Mouse (Mus musculus) kidney, adult 2 months (tissue): ENCODE data around the gene Cers3. TPM values are rescaled to one million over a fixed set of nuclear protein-coding genes. Genes with fewer than 3 reads are reported as not detected.

Experiments used
- DNase-seq: peaks from one replicate; pipeline ENCODE4 v3.0.0; 2021
- H3K27ac ChIP-seq: fragments of 200-500 bp; 2 replicates; pipeline ENCODE4 v1.5.1; 2012; ENCODE audit warnings: low read depth, low read length, control low read depth, inconsistent platforms; ENCODE audit not compliant: insufficient read depth
- H3K27me3 ChIP-seq: fragments of 200-500 bp; replicated peaks from 2 replicates; pipeline ENCODE4 v1.6.1; 2012; ENCODE audit warnings: mild to moderate bottlenecking, moderate library complexity, low read length, inconsistent platforms; ENCODE audit not compliant: control insufficient read depth, insufficient read depth
- H3K36me3 ChIP-seq: fragments of 200-500 bp; 2 replicates; pipeline ENCODE4 v1.6.1; 2012; ENCODE audit warnings: mild to moderate bottlenecking, moderate library complexity, low read length, inconsistent platforms; ENCODE audit not compliant: control insufficient read depth, insufficient read depth
- H3K4me1 ChIP-seq: fragments of 200-500 bp; 2 replicates; pipeline ENCODE4 v1.6.1; 2011; ENCODE audit warnings: low read length; ENCODE audit not compliant: control insufficient read depth, insufficient read depth
- H3K4me3 ChIP-seq: fragments of 200-500 bp; 2 replicates; pipeline ENCODE4 v1.5.1; 2011; ENCODE audit warnings: mild to moderate bottlenecking, low read depth, low read length, control low read depth; ENCODE audit not compliant: insufficient read depth
- CTCF ChIP-seq: fragments of 200-500 bp; conservative IDR thresholded peaks from 2 replicates; pipeline ENCODE4 v1.5.1; 2011; ENCODE audit warnings: low read depth, mild to moderate bottlenecking, control low read depth, low read length, moderate library complexity, mixed read lengths; ENCODE audit not compliant: insufficient read depth, insufficient read length
- POLR2A ChIP-seq: fragments of 200-500 bp; IDR thresholded peaks from one replicate; pipeline ENCODE4 v1.6.1; 2011; ENCODE audit warnings: low read depth, low read length, control low read depth
- WGBS: fragments of 180-500 bp; shearing (Covaris S2); methylation state at CpG from one replicate; pipeline ENCODE4 v1.1.7; 2018; 5-methylcytosine and 5-hydroxymethylcytosine counted together
- polyA plus RNA-seq: library from polyadenylated mRNA; depleted of rRNA; stranded (reverse); fragments of >200 nt; gene quantifications from 2 replicates; pipeline ENCODE4 v1.2.3, GENCODE M21; 2012

Gene Cers3
- polyA plus RNA-seq, 1 experiment = 0.27 TPM

DNA sequence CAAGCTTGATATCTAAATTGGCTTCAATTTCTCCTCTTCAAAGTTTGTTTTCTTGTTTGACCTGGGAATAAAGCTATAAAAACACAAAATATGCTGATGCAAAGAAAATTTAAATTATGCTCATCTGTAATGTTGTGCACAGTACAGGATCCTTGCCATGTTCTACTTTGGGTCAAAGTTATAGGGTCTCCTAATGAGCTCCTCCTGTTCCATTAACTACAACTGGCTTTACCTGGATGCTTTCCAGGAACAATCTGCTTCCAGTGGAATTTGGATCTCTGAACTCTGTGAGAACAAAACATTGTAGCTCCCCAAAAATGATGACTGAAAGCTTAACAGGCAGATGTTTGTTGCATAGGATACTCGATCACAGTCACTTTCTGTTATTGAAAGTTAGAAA, 6.7 kb downstream of the Cers3 start:
- H3K27ac ChIP-seq = no peak overlapping the region
- no peaks in the 10 kb centered on the region for H3K36me3 ChIP-seq
- DNase-seq = no peak
- no peaks in the 10 kb centered on the region for H3K27me3 ChIP-seq
- TF ChIP-seq CTCF (no peak), POLR2A (no peak)
- no peak overlapping the region for H3K4me3 ChIP-seq
- 65% methylated on average over 1 of the region's 1 CpGs for WGBS
- no peaks in the 10 kb centered on the region for H3K4me1 ChIP-seq

DNA sequence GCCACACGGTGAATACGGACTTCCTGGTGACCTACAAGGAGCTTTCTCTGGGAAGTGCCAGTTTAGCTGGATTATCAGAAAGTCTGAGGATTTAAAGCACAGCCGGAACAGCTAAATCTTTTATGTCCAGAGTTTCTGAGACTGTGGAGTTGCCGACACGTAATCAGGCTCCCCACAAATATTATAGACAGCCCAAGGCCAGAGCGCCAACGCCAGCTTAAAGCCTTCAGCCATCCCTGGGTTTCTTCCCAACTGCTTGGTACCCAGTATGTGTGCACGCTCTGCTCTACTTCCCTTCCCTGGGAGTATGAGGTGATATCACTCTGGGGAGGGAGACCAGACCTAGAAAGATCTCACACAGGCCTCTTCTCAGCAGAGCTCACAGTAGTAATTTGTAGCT, 10.5 kb downstream of the Cers3 start:
- DNase-seq = no peak
- Histone ChIP-seq H3K4me1 (no peaks in the 10 kb centered on the region), H3K36me3 (no peaks in the 10 kb centered on the region), H3K4me3 (no peak overlapping the region), H3K27ac (no peak overlapping the region), H3K27me3 (no peaks in the 10 kb centered on the region)
- WGBS = 84% methylated on average over 8 of the region's 8 CpGs
- TF ChIP-seq POLR2A = no peak

DNA sequence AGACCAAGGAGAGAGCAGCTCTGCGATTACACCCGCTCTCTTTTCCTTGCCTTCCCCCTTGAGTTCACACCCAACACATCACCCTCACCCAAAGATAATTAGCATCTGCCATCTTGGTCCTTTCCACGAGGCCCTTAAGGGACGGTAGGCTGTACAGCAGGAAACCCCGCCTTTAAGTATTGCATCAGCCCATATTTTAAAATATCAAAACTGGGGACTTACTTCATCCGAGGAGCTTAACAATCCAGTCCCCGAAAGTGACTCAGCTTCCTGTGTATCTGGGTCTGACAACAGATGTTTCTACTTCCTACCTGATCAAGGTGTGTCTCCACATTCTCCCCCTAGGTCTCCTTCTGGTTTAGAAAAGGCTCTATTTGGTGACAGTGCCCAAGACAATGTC, 12.3 kb downstream of the Cers3 start:
- DNase-seq = no peak
- H3K4me3 ChIP-seq = no peak overlapping the region
- H3K4me1 ChIP-seq = no peaks in the 10 kb centered on the region
- WGBS = 79% methylated on average over 7 of the region's 7 CpGs
- TF ChIP-seq CTCF (no peak), POLR2A (no peak)
- H3K36me3 ChIP-seq = no peaks in the 10 kb centered on the region
- no peaks in the 10 kb centered on the region for H3K27me3 ChIP-seq
- no peak overlapping the region for H3K27ac ChIP-seq

DNA sequence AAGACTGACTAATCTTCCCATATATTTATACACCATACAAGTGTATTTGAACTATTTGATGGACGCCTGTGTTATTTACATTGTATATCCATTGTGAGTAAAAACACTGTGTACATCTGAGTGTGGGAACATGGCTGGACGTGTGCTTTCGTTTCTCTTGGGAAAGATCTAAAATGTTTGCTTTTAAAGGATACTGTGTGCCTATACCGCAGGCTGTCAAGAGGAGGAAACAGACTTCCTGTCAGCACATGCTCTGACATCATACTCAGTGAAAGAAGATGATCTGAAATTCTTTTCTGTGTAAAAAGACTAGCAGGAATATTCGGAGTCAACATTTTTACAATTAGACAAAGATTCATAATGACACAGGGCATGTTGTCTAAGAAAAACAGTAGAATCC, 26.6 kb downstream of the Cers3 start:
- H3K4me3 ChIP-seq = no peak overlapping the region
- no peak for DNase-seq
- no peaks in the 10 kb centered on the region for H3K36me3 ChIP-seq
- H3K27me3 ChIP-seq = no peaks in the 10 kb centered on the region
- 65% methylated on average over 5 of the region's 5 CpGs for WGBS
- no peak overlapping the region for H3K27ac ChIP-seq
- no peaks in the 10 kb centered on the region for H3K4me1 ChIP-seq
- TF ChIP-seq CTCF = no peak
- TF ChIP-seq POLR2A = no peak

DNA sequence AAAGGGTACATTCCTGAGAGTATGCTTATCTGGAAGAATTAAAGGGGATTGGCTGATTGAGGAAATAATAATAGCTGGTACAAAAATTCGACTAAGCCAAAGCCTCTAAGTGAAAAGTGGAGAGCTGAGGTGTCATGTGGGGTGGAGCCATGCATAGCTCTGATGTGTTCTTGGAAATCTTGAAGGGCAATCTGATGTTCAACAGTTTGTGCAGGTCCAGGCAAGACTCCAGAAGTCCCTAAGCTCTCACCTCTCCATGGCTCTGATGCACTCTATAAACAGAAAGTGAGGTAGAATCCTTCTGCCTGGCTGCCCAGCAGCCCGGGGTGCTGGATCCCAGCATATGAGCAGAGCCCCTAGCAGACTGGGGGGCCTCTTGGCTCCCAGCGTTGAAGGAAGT, 27.4 kb downstream of the Cers3 start:
- H3K36me3 ChIP-seq = no peaks in the 10 kb centered on the region
- no peaks in the 10 kb centered on the region for H3K27me3 ChIP-seq
- DNase-seq = no peak
- WGBS = 68% methylated on average over 3 of the region's 3 CpGs
- H3K4me1 ChIP-seq = no peaks in the 10 kb centered on the region
- no peak overlapping the region for H3K27ac ChIP-seq
- no peak overlapping the region for H3K4me3 ChIP-seq
- no peak for TF ChIP-seq CTCF

DNA sequence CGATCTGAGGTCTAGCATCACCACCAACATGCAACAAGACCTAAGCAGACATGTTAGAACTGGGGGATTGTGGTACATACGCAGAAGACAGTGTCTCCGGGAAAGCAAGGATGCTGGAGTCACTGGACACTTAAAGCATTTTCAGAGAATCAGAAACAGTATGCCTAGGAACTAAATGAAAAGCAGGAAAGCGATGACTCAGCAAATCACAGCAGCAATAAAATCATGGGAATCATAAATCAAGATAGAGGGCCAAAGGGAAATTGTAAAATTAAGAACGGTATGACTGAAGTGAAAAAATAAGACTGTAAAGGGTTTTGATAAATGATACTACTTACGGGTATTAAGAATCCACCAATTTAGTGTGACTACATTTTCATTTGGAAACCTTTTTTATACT, 27.9 kb downstream of the Cers3 start:
- no peaks in the 10 kb centered on the region for H3K4me1 ChIP-seq
- H3K4me3 ChIP-seq = no peak overlapping the region
- no peaks in the 10 kb centered on the region for H3K36me3 ChIP-seq
- 71% methylated on average over 6 of the region's 6 CpGs for WGBS
- TF ChIP-seq POLR2A (no peak), CTCF (no peak)
- no peaks in the 10 kb centered on the region for H3K27me3 ChIP-seq
- no peak overlapping the region for H3K27ac ChIP-seq
- no peak for DNase-seq

DNA sequence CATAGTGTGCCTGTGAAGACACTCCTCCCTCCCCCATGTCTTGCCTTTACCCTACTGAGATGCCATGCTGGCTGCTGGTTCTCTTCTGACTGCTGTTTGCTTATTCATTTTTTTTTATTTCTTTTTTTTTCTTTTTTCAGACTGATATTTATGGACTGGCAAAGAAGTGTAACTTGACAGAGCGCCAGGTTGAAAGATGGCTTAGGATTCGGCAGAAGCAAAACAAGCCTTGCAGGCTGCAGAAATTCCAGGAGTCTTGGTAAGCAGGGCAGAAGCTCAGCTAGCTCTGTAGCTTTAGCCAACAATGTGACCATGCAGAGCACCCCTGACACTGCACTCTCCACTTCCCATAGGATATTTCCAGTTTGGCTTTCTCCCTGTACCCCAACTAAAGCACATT, 36.1 kb downstream of the Cers3 start:
- H3K4me3 ChIP-seq = no peak overlapping the region
- H3K27me3 ChIP-seq = no peaks in the 10 kb centered on the region
- no peaks in the 10 kb centered on the region for H3K4me1 ChIP-seq
- DNase-seq = no peak
- no peak overlapping the region for H3K27ac ChIP-seq
- 55% methylated on average over 2 of the region's 2 CpGs for WGBS
- no peaks in the 10 kb centered on the region for H3K36me3 ChIP-seq
- TF ChIP-seq CTCF = no peak
- no peak for TF ChIP-seq POLR2A

DNA sequence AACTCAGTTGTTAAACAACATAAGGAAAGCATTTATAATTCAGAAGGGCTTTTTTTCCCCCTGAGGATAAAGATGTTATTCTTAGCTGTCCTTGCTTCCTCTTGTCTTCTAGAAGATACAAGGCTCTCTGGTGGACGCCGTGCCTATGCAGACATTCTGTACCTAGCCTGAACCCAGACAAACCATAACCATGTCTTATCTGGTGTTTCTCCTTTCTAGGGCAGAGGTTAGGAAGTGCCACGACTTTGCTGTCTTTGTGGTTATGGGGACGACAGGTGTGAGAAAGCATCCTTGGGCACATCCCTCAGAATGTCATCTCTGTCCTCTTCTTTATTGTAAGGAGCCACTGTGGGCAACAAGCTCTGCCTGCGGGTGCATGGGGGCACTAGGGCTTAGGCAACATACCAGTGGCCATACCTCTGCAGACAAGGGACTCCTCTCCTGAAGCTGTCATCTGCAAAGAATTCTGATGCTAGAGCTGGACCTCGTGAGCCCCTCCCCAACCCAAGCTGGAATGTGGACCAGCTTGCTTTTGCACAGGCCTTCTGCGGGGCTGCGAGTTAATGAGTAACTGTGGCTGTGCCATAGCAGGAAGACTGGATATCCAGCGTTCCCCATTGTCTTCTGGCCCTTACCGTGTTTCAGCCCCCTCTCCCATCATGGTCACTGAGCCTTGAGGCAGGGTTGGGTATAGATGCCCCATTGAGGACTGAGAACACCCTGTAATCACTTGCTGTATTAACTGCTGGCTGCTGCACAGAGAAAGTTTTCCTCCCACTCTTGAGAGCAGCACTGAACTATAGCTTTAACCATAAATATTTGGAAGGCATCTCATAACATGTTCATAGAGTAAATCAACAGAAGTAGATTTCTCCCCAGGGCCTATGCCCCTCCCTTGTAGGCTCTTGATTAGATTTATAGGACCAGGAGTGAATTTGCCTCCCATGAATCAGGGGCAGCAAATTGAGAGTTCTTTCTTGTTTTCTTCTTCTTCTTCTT, 36.9 kb downstream of the Cers3 start:
- Histone ChIP-seq H3K27ac (no peak overlapping the region), H3K4me3 (no peak overlapping the region), H3K36me3 (no peaks in the 10 kb centered on the region), H3K27me3 (no peaks in the 10 kb centered on the region), H3K4me1 (no peaks in the 10 kb centered on the region)
- 43% methylated on average over 10 of the region's 10 CpGs for WGBS
- no peak for TF ChIP-seq POLR2A
- no peak for TF ChIP-seq CTCF
- DNase-seq = peak; percentile 52
